Mouse (Mus musculus) frontal cortex, postnatal 36 days (tissue): Measurements from ENCODE around the gene Tmod4.

Source experiments
- DNase-seq, 2 experiments: peaks; one replicate each; pipeline ENCODE4 v3.0.0; 2022; ENCODE audit warnings: low spot score in 2 of 2

Tmod4 gene

DNA sequence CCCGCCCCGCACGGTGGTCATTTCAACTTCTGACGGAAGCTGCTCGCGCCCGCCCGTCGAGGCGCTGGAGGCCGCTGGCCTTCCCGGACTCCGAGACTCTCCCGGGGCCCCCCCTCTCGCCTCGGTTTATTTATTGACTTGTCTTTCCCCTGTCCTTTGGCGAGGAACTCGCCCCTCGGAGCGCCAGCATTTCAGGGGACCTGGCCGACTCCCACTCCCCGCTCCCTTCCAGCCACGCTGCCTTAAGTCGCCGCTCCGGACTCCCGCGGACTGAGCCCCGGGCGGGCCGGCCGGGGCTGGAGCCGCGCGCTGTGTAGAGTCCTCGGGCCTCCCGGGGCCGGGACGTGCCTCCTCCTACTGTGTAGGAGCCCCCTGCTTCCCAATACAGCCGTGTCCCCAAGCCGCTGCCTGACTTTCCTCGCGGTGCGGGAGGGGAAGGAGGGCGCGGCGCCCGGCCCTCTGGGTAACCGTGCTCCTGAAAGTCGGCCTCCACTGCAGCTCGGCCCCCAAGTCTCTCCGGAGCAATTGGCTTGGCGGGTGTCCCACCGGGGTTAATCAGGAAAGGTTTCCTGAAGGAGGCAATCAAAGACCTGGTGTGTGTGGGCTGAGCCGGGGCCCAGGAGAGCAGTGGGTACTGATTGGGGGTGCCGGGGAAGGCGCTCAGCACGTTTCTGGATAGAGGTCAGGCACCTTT, 49.1 kb downstream of the Tmod4 start:
- no peak for DNase-seq

DNA sequence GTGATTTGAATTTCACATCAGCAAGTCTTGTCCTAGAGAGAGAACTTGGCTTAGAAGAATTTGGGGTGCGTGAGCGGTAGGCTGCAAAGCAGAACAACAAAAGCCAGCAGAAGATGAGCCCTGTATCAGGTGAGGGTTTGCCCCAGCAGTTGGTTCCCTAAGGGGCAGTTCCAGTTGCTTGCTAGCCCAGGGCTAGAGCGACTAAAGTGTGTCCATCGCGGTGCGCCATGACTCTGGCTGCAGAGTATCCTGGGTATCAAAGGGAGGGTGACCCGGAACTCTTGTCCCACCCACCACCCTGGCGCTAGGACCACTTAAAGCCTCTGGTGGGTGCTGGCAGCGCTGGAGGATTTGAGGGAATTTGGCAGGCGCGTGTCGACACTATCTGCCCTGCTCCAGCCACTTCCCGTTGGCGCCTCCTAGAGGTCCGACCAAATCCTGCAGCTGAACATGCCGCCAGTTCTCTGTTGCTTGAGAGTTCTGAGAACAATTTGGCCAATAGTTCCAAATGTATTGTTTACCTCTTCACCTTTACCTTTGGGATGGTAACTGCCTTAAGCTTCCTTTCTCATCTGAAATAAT, 49.8 kb downstream of the Tmod4 start:
- DNase-seq: peak; percentile 71 to 78

DNA sequence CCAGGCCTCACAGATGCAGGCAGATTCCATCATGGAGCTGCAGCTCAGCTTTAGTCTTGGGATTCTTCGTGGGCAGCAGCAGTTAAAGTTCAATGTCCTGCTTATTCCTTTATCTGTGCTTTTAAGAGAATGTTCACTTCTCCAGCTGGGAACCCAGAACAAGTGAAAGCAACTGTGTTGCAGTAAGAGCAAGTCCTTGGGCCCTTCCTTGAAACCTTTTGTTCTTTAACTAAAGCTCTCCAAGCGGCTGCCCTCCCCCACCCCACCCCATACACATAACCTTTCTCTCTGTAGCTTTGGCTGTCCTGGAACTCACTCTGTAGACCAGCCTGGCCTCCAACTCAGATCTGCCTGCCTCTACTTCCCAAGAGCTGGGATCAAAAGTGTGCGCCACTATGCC, 52.2 kb downstream of the Tmod4 start:
- no peak for DNase-seq

DNA sequence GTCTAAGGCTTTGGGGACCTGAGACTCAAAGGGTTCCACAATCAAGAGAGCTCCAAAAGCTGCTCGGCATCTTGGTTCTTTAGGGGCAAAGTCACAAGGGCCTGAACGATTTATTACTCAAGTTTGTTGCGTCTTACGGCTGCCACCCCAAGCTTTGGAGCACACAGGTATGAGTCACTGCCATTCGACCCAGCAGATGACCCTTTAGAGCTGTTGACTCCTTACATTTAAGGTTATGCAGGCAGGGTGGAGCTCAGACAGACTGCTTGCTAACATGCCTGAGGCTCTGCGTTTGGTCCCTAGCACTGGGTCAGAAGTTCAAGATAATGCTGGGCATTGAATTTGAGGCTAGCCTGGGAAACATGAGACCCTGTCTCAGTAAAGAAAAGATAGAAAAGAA, 53.3 kb downstream of the Tmod4 start:
- DNase-seq: no peak
